Mouse (Mus musculus) retina, adult 2 months (tissue): ENCODE data around the gene Fkbp9.

Experiments used
- DNase-seq: peaks from one replicate; pipeline ENCODE4 v3.0.0-alpha.2; 2012; ENCODE audit warnings: low read depth, low spot score

Gene Fkbp9

DNA sequence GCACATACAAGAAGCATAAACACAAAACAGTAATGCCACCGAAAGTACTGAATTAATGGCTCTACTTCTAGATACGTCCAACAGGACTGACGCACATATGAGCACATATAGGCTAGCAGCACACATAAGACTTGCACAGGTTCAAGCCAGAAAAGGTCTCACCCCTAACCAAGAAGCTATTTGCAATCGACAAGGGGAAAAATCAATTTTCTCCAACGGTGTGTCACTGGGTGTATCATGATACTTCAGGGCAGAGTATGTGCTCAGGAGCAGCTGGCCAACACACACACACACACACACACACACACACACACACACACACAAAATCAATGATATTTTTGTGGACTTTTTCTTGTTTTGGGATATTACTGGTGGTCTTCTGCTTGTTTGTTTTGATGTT is 73.6 kb downstream of the Fkbp9 start:
- DNase-seq: no peak

DNA sequence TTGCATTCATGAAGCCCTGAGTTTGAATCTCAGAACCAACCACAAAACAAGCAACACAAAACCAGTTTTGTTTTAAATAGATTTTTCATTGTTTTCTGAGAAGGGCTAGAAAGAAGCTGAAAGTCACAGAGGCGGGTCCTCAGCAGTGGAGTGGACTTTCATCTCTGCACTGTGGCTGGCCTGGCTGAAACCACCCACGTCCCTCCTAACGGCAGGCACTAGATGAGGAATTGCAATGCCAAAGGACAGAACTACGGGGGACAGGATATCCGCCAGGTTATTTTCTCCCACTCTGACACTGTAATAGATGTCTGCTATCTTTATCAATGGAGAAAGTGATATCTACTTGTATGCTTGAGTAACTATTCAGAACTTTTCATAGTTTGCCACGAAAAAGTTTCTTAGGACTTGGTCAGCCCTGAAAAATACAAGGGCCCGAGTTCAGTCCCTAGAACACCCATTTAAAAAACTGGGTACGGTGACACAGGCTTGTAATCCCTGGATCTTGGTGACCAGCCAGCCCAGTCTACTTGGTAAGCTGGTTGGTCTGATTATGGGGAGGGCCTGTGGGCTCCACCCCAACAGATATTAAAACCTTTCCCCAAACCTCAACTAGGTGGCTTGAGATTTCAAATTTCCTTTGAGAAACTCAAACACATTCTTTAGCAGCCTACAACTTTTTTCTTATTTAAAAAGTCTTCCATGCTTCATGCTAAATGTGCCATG is 74.4 kb downstream of the Fkbp9 start:
- no peak for DNase-seq

DNA sequence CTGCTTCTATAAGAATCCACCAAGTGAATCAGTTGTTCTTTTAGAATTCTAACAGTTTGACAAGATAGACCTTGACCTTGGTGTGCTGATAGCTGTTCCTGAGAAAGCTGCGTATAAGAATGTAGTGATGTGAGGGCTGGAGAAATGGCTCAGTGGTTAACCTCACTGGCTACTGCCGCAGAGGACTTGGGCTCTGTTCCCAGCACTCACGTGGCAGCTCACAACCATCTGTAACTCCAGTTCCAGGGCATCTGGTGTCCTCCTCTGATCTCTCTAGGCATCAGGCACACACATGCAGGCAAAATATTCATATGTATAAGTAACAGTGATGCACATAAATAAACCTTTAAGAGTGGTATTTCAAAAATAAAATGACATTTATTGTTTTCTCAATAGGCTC is 76.1 kb downstream of the Fkbp9 start:
- DNase-seq: no peak

DNA sequence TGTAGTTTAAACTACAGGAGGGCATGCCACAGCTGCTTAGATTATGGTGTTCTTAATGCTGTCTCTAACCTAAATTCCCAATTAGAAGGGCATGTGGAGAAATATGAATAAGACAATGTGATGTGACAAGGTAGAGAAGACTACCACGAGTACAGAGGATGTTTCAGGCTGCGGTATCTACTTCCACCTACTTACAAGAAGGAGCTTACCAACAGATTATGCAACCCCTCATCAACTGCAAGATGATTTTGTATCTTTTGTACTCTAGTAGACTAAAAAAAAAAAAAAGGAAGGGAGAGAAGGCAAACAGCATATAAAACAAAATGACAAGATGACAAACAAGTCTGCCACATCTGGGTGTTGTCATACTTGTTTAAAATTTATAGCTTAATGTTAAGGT is 76.5 kb downstream of the Fkbp9 start:
- DNase-seq: no peak

DNA sequence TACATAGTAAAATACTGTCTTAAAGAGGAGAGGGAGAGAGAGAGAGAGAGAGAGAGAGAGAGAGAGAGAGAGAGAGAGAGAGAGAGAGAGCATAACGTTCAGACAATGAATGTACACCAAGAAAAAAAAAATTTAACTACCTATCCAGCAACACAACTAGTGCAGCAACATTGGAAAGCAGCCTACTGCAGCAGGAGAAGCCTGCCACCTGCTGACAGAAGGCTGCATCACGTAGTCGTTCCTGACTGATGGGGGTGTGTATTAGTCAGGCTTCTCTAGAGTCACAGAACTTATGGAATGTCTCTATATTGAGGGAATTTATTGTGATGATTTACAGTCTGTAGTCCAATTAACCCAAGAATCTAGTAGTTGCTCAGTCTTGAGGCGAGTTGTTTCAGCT is 77.1 kb downstream of the Fkbp9 start:
- DNase-seq: peak; percentile 4

DNA sequence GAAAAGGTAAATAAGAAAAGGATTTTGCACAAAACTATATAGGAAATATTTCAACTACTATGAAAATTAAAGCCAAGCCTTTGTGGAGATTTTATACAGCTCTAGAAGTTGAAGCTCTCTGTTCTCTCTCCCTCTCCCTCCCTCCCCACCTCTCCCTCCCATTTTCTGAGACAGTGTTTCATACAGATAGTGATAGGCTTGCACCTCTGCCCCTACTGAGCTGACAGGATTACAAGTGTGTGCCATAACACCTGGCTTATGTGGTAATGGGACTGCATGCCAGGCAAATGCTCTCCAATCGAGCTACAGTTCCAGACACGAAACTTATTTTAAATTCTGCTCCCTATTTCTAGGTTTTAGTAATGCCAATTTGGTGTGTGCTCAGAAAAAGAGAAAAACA is 79.1 kb downstream of the Fkbp9 start:
- DNase-seq: no peak

DNA sequence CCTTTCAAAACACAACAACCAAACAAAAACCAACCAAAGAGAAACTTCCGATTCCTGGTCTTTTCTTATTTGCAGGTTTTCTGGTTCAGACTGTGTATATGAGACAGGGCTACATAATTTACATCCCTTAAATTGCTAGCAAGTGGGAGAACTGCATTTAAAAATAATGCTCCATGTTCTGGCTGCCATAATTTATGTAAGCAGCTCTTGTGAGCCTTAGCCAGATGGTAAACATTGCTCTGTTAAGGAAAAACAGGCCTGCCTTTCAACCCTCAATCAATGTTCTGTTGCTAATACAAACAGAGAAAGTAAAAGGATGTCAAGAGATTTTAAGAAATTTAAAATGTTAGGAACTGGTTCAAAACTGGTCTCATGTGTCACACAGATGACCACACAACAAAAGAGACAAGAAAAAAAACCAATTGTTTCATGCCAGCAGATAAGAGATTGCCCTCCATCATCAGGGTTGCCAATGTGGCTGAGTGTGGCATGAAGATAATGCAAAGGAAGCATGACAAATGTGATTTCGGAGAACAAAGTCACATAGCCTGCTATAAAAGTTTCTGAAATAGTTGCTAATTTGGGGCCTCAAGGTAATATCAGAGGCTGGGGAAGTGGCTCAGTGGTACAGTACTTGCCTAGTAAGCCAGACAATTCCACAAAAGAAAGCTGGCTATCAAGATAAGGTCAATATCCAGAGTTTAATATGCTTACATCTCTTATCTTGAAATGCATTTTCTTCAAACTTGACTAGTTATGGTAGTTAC is 81.4 kb downstream of the Fkbp9 start:
- DNase-seq: no peak

DNA sequence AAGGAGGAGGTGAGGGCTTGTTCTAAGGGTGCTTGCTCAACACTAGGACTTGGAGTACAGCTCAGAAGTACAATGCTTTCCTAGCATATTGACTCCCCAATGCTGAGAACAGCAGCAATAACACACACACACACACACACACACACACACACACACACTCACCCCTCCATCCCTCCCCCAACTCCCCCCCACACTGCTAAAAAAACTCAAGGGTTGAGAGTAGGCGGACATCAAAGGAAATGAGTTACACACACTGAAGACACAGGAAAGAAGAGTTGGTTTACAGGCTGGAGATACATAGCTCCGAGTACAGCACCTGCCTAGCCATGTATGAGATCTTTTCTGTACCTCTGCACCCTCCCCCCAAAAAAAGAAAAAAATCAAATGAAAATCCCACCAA is 84.4 kb downstream of the Fkbp9 start:
- DNase-seq: no peak

DNA sequence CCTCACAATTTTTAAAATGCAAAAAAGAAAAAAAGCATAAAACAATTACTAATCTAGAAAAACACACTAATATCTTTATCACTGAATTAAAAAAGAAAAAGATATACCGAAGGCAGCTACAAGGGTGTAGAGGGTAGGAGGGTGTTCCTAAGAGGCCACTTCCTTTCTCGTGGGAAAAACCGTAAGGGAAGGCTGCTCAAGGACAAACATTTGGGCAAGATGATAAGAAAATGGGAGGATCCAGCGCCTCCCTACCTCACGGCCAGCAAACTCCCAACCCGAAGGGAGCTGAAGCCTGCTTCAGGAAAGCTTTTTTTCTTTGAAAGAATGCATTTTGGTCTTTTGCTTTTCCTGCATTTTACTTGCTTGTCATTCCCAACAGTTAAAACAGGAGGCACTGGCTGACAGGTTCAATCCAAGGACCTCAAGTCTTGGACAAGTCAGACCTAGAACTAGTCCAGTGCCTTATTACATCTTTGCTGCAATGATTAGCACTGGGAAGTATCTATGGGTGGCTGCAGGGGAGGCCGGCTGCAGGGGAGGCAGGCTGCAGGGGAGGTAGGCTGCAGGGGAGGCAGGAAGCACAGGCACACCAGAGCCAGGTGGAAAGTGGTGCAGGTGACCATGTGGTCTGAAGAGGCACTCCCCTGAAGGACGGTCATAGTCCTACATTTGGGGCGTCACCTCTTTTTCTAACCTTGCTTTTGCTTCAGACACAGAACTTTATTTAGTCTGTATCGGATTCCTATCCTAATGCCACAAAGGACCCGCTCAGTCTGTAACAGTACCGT is 85.9 kb downstream of the Fkbp9 start:
- DNase-seq: no peak

DNA sequence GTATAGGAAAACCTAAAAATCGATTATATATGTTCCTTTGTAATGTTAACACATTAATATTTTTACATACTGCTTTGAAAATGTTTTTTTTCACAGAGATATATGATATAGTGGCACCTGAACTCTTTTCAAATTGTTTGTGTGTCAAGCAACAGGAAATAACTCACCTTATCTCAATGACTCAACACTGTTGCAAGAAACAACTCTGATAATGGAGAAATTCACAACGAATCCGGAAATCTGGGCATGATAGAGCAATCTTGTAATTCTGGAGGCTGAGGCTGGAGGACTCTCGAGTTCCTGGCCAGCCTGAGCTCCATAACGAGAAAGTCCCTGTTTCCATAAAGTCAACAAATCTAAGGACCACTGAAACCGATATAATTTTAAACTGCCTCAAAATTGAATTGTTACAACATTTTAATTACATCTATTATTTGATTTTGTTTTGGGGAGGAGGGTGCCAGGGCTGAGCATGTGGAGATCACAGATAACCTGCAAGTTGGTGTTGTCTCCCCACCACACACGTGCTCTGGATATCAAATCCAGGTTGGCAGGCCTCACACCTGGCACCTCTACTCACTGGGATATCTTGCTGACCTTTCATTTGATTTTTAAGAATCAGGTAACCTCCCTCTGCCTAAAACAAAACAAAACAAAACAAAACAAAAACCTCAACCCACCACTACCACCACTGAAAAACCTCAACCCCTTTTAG is 87.6 kb downstream of the Fkbp9 start:
- DNase-seq: no peak

DNA sequence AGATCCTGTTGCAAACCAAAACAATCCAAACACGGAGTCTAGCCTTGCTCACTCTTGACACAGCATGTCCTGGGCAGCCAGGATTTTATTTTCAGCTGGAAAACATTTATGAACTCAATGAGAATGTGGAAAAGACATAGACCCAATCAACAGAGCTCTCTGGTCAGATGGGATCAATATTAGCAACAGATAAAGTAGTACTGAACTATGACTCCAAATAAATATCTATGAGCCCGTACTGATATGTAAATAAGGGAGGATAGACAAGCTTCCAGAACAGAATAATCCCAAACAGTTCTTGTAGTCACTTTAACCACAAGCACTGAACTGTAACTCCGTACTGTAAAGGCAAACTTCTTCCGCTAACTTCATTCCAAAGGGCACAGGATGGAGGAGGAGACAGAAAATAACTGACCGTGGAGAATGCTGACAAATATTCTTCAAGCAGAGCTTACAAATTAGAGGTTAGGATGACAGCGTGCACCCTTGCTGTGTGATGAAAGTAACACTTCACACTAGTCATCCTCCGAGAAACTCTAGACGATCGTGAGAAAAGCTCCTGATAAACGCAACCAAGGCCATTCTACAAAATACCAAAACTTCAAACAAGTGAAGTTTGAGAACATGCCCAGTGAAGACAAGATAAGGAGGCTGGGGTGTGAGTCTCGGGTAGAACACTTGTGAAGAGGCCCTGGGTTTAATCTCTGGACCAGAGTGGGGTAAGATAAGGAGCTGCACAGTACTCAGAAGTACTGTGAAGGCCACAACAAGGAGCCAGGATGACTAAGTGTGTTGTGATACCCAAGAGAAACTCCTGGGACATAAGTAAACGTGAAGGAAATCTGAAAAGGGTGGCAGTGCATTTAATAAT is 88.6 kb downstream of the Fkbp9 start:
- no peak for DNase-seq

DNA sequence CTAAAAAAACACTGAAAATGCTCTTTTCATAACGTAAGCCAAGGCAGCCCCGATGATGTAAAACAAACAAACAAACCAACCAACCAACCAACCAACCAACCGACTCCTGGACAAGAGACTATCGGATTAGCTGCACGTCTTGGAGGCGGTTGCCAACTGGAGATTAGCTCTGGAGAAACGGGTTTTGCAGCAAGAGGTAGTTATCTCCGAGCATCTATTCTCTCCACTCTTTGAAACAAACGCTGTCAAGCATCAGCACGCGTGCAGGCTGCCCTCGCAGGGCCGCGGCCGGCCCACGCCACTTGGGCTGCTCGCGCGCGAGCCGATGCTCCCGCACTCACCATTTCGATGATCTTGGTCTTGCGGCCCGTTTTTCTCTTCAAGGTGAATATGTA is 91.5 kb downstream of the Fkbp9 start:
- DNase-seq: peak; percentile 49

DNA sequence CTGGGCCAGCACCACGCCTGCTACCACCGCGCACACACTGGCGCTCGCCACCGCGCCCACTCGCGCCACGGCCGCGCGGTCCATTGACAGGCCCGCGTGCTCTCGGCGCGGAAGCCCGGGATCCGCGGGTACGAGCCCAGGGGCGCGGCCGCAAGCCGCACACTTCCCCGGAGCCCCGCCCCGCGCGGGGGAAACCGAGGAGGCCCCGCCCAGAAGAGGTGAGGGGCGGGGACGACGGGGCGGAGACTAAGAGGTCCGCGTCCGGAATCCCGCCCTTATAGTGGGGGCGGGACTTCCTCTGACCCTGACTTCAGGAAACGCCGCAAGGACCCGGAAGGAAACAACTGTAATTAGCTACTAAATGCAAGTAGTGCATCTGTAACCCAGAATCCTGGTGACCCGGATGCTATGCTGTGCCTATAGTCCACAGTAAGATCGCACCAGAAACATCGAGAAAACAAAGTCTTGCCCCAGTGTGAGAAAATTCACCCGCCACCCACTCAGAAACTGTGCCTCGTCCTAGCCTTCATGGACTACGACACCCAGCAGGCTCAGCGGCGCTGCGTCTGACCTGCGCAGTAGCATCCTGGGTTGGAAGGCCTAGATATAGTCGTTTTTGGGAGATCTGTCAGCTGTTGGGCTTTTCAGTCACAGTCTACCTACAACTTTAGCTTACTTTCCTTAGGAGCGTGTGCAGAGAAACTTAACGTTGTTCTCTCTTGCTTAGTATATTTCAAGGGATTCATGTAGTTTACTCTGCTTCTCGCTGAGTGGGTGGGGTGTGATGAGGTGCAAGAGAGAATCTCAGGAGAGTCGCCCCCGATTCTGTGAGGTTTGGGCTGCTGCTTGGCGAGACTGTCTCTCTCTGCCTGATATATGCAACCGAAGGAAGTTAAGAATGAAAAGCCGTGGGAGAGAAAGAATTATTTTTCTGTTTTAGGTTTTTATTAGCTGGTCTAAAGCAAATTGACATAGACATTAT is 92.2 kb downstream of the Fkbp9 start, which contains the start of the genes Nt5c3 and Vmn1r4:
Gene Nt5c3 (minus strand): TSS at position 207 of the 982 bp plus-strand sequence.
Gene Vmn1r4 (plus strand): TSS at position 290 of the 982 bp plus-strand sequence.
- DNase-seq: peak; percentile 96
